Mouse (Mus musculus): ENCODE results near the gene Mettl7b. TPM values are rescaled to one million over a fixed set of nuclear protein-coding genes. Genes with fewer than 3 reads are reported as not detected.

The Mettl7b gene
- total and polyA plus RNA-seq, 3 experiments = not detected

DNA sequence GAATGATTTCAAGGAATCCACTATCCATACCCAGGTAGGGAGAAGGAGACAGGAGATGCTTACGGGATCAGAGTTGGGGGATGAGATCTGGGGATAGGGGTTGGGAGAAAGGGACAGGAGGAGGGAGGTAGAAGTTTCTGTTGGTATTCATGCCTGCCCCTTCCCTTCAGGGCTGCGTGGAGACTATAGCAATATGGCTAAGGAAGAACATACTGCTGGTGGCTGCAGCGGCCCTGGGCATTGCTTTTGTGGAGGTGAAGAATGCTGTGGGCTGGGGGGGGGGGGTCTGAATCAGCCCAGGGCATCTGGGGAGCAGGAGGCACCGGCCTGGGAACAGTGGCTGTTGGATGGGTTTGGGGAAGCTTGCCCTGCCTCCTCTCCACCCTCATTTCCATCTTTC lies 48.5 kb downstream of the Mettl7b start:
- no peak for ATAC-seq (ENCODE audit: extremely low read depth, insufficient number of reproducible peaks, low FRiP score, poor library complexity, severe bottlenecking)
- no peak for DNase-seq (ENCODE audit: low spot score)
- peaks cover 54% of the 10 kb centered on the region for H3K27me3 ChIP-seq (ENCODE audit: insufficient read depth, low read length)
- H3K4me1 ChIP-seq (ENCODE audit: insufficient read depth, low read depth, low read length) = peaks cover 6% of the 10 kb centered on the region
- H3K36me3 ChIP-seq (replicated peaks) = peaks cover 7% of the 10 kb centered on the region
- H3K9me3 ChIP-seq (replicated peaks) = no peaks in the 10 kb centered on the region
- H3K4me3 ChIP-seq (ENCODE audit: low read depth, low read length) = no peak overlapping the region
- TF ChIP-seq CTCF (IDR thresholded peaks at IDR 0.05; ENCODE audit: low read depth, low read length) = no peak
- TF ChIP-seq POLR2AphosphoS5 (IDR thresholded peaks at IDR 0.05; ENCODE audit: insufficient replicate concordance, low read depth, low read length) = no peak
- no peak for TF ChIP-seq TAL1 (conservative IDR thresholded peaks at IDR 0.05; ENCODE audit: low read depth, low read length)
- TF ChIP-seq GATA1 (IDR thresholded peaks at IDR 0.05; ENCODE audit: borderline replicate concordance, low read length) = no peak
- TF ChIP-seq GATA2 (IDR thresholded peaks at IDR 0.05; ENCODE audit: borderline replicate concordance, low read depth, low read length) = no peak

DNA sequence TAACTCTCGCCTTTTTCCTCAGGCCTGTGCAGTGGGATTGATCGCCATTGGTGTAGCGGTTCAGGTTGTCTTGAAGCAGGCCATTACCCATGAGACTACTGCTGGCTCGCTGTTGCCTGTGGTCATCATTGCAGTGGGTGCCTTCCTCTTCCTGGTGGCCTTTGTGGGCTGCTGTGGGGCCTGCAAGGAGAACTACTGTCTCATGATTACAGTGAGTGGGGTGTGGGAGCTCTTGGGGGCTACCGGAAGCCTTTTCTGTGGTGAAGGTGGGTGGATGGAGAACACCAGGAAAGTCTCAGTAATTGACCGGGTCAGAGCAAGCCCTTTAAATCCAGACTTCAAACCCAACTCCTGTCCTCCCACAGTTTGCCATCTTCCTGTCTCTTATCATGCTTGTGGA lies 49.4 kb downstream of the Mettl7b start:
- H3K36me3 ChIP-seq (replicated peaks) = no peaks in the 10 kb centered on the region
- DNase-seq (ENCODE audit: low spot score) (no peak), ATAC-seq (ENCODE audit: extremely low read depth, insufficient number of reproducible peaks, low FRiP score, poor library complexity, severe bottlenecking) (no peak)
- peaks cover 54% of the 10 kb centered on the region for H3K27me3 ChIP-seq (ENCODE audit: insufficient read depth, low read length)
- no peaks in the 10 kb centered on the region for H3K9me3 ChIP-seq (replicated peaks)
- TF ChIP-seq TAL1 (conservative IDR thresholded peaks at IDR 0.05; ENCODE audit: low read depth, low read length) = no peak
- TF ChIP-seq POLR2AphosphoS5 (IDR thresholded peaks at IDR 0.05; ENCODE audit: insufficient replicate concordance, low read depth, low read length) = no peak
- no peak for TF ChIP-seq CTCF (IDR thresholded peaks at IDR 0.05; ENCODE audit: low read depth, low read length)
- no peak for TF ChIP-seq GATA1 (IDR thresholded peaks at IDR 0.05; ENCODE audit: borderline replicate concordance, low read length)
- TF ChIP-seq GATA2 (IDR thresholded peaks at IDR 0.05; ENCODE audit: borderline replicate concordance, low read depth, low read length) = no peak
- peaks cover 6% of the 10 kb centered on the region for H3K4me1 ChIP-seq (ENCODE audit: insufficient read depth, low read depth, low read length)
- H3K4me3 ChIP-seq (ENCODE audit: low read depth, low read length) = no peak overlapping the region

DNA sequence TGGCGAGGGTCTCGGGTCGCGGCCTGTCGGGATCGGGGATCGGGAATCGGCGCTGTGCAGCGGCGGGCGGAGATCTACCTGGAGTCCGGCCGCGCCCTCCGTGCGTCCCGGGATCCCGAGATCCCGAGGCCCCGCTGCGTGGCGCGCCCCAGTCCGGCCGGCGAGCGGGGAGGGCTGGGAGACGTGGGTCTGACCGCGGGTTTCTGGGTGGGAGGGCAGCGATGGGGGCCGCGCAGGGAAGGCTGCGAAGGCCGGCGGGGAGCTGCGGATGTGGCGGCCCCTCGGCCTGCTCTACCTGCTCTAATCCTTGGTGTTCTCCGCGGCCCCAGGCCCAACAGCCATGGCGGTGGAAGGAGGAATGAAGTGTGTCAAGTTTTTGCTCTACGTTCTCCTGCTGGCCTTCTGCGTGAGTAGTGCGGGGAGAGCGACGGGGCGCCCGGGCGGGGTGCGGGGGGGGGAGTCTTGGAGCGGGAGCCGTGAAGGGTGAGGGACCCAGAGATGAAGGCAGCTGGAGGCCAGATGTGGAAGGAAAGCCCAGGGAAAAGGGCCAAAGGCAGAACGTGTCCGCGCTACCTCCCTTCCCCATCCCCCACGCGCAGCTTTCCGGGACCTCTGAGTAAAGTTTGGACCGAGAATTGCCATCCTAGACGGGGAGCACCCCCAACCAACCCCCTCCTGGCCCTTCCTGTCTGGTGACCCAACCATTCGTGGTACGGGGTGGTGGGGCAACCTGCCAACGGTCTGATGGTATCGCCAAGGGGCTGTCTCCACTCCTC lies 50.5 kb downstream of the Mettl7b start:
- Histone ChIP-seq H3K4me1 (ENCODE audit: insufficient read depth, low read depth, low read length) (peaks cover 6% of the 10 kb centered on the region), H3K4me3 (ENCODE audit: low read depth, low read length) (no peak overlapping the region), H3K27me3 (ENCODE audit: insufficient read depth, low read length) (peaks cover 64% of the 10 kb centered on the region), H3K36me3 (replicated peaks) (no peaks in the 10 kb centered on the region), H3K9me3 (replicated peaks) (no peaks in the 10 kb centered on the region)
- no peak for TF ChIP-seq CTCF (IDR thresholded peaks at IDR 0.05; ENCODE audit: low read depth, low read length)
- no peak for TF ChIP-seq GATA2 (IDR thresholded peaks at IDR 0.05; ENCODE audit: borderline replicate concordance, low read depth, low read length)
- no peak for TF ChIP-seq POLR2AphosphoS5 (IDR thresholded peaks at IDR 0.05; ENCODE audit: insufficient replicate concordance, low read depth, low read length)
- TF ChIP-seq GATA1 (IDR thresholded peaks at IDR 0.05; ENCODE audit: borderline replicate concordance, low read length) = no peak
- TF ChIP-seq TAL1 (conservative IDR thresholded peaks at IDR 0.05; ENCODE audit: low read depth, low read length) = no peak
- ATAC-seq (ENCODE audit: extremely low read depth, insufficient number of reproducible peaks, low FRiP score, poor library complexity, severe bottlenecking) = no peak
- no peak for DNase-seq (ENCODE audit: low spot score)

DNA sequence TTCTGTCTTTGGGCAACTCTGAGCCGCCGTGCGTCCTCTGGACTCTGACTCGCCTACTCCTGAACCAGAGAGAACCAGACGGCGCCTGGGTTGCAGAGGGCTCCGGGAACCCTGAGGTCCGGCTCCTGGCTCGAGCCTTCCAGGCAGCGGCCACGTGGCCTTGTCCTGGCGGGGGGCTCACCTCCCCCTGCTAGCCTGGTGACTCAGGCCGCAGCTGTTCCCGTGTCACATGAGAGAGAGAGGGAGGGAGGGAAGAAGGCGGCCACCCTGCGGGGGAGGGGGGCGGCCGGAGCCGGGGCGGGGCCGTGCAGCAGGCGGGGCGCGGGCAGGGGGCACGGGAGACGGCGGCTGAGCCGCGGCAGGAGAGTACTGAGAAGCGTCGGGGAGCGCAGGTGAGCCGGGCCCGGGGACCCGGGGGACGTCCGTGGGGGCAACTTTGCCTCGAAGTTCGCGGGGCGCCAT lies 51.2 kb downstream of the Mettl7b start:
- Histone ChIP-seq H3K36me3 (replicated peaks) (no peaks in the 10 kb centered on the region), H3K4me3 (ENCODE audit: low read depth, low read length) (no peak overlapping the region), H3K4me1 (ENCODE audit: insufficient read depth, low read depth, low read length) (peaks cover 6% of the 10 kb centered on the region), H3K9me3 (replicated peaks) (no peaks in the 10 kb centered on the region), H3K27me3 (ENCODE audit: insufficient read depth, low read length) (peaks cover 68% of the 10 kb centered on the region)
- ATAC-seq (ENCODE audit: extremely low read depth, insufficient number of reproducible peaks, low FRiP score, poor library complexity, severe bottlenecking) (no peak), DNase-seq (ENCODE audit: low spot score) (no peak)
- TF ChIP-seq POLR2AphosphoS5 (IDR thresholded peaks at IDR 0.05; ENCODE audit: insufficient replicate concordance, low read depth, low read length) (no peak), GATA1 (IDR thresholded peaks at IDR 0.05; ENCODE audit: borderline replicate concordance, low read length) (no peak), TAL1 (conservative IDR thresholded peaks at IDR 0.05; ENCODE audit: low read depth, low read length) (no peak), GATA2 (IDR thresholded peaks at IDR 0.05; ENCODE audit: borderline replicate concordance, low read depth, low read length) (no peak), CTCF (IDR thresholded peaks at IDR 0.05; ENCODE audit: low read depth, low read length) (no peak)

DNA sequence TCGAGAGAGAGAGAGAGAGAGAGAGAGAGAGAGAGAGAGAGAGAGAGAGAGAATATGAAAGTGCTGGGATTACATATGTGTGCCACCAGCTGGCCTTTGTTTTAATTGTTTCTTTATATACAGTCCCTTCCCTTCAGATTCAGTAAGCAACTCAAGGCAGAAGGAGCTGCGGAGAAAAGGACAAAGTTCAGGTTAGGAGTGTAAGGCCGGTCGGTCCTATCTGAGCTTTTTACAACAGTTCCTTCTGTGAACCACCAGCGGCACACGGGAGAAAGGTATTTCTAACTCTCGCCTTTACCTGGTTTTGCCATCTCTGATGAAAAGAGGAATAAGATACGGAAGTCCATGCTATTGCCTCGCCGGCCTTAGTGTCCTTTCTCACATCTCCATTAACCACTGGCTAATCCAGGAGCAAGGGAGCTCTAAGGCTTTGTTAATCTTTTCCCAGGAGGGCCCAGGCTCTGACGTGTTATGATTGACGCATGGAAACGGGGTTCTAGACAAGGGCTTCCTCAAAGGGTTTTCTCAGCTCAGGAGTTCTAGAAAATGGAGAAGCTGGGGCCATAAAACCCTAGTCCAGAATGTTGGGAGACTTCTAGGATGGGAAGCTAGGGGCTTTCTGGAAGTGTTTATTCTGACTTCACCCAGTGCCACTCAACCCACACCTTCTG lies 51.9 kb downstream of the Mettl7b start:
- Histone ChIP-seq H3K9me3 (replicated peaks) (no peaks in the 10 kb centered on the region), H3K4me3 (ENCODE audit: low read depth, low read length) (no peak overlapping the region), H3K36me3 (replicated peaks) (no peaks in the 10 kb centered on the region), H3K4me1 (ENCODE audit: insufficient read depth, low read depth, low read length) (peaks cover 6% of the 10 kb centered on the region), H3K27me3 (ENCODE audit: insufficient read depth, low read length) (peaks cover 73% of the 10 kb centered on the region)
- TF ChIP-seq POLR2AphosphoS5 (IDR thresholded peaks at IDR 0.05; ENCODE audit: insufficient replicate concordance, low read depth, low read length) (no peak), TAL1 (conservative IDR thresholded peaks at IDR 0.05; ENCODE audit: low read depth, low read length) (no peak), CTCF (IDR thresholded peaks at IDR 0.05; ENCODE audit: low read depth, low read length) (no peak), GATA1 (IDR thresholded peaks at IDR 0.05; ENCODE audit: borderline replicate concordance, low read length) (no peak), GATA2 (IDR thresholded peaks at IDR 0.05; ENCODE audit: borderline replicate concordance, low read depth, low read length) (no peak)
- ATAC-seq (ENCODE audit: extremely low read depth, insufficient number of reproducible peaks, low FRiP score, poor library complexity, severe bottlenecking) = no peak
- DNase-seq (ENCODE audit: low spot score) = no peak

Other genes starting within 250 kb of the Mettl7b start
Only the 20 nearest of the 24 such genes appear.
- 0.44 TPM in 1 of 2 replicates, not detected in the other for gene Mmp19, start 170.1 kb downstream of the Mettl7b start, total RNA-seq (2014; fragmentation: Nextera tagmentation)
- 0.11 and 0.12 TPM in 2 replicates for gene Mmp19, start 170.1 kb downstream of the Mettl7b start, total RNA-seq (2017)
- gene Mmp19, start 170.1 kb downstream of the Mettl7b start, polyA plus RNA-seq (2012) = 0.02 and 0.03 TPM in 2 replicates
- 20.6 and 25.5 TPM in 2 replicates for gene Dnajc14, start 156.9 kb downstream of the Mettl7b start, total RNA-seq (2014; fragmentation: Nextera tagmentation)
- 31.5 and 36.9 TPM in 2 replicates for gene Dnajc14, start 156.9 kb downstream of the Mettl7b start, total RNA-seq (2017)
- 9.6 and 12.6 TPM in 2 replicates for gene Dnajc14, start 156.9 kb downstream of the Mettl7b start, polyA plus RNA-seq (2012)
- 8.4 and 10.1 TPM in 2 replicates for gene Tmem198b, start 156.6 kb downstream of the Mettl7b start, total RNA-seq (2014; fragmentation: Nextera tagmentation)
- gene Tmem198b, start 156.6 kb downstream of the Mettl7b start, total RNA-seq (2017) = 4.1 and 4.9 TPM in 2 replicates
- 1.5 and 2.2 TPM in 2 replicates for gene Tmem198b, start 156.6 kb downstream of the Mettl7b start, polyA plus RNA-seq (2012)
- gene Sarnp, start 143.7 kb downstream of the Mettl7b start, total RNA-seq (2014; fragmentation: Nextera tagmentation) = 144 and 197 TPM in 2 replicates
- gene Sarnp, start 143.7 kb downstream of the Mettl7b start, total RNA-seq (2017) = 154 and 165 TPM in 2 replicates
- gene Sarnp, start 143.7 kb downstream of the Mettl7b start, polyA plus RNA-seq (2012) = 16.5 and 19.9 TPM in 2 replicates
- gene Ormdl2, start 139.3 kb downstream of the Mettl7b start, total RNA-seq (2014; fragmentation: Nextera tagmentation) = 29.3 and 31.9 TPM in 2 replicates
- gene Ormdl2, start 139.3 kb downstream of the Mettl7b start, total RNA-seq (2017) = 132 and 152 TPM in 2 replicates
- gene Ormdl2, start 139.3 kb downstream of the Mettl7b start, polyA plus RNA-seq (2012) = 18.0 and 21.9 TPM in 2 replicates
- gene Gdf11, start 69.3 kb downstream of the Mettl7b start, total RNA-seq (2014; fragmentation: Nextera tagmentation) = not detected in 2 replicates
- under 0.01 TPM in 1 of 2 replicates, not detected in the other for gene Gdf11, start 69.3 kb downstream of the Mettl7b start, total RNA-seq (2017)
- 0.02 TPM in 2 replicates for gene Gdf11, start 69.3 kb downstream of the Mettl7b start, polyA plus RNA-seq (2012)
- gene Cd63, start 60.0 kb downstream of the Mettl7b start, total RNA-seq (2014; fragmentation: Nextera tagmentation) = 1.7 and 3.4 TPM in 2 replicates
- gene Cd63, start 60.0 kb downstream of the Mettl7b start, total RNA-seq (2017) = 0.22 TPM in 1 of 2 replicates, not detected in the other
- 0.04 and 0.09 TPM in 2 replicates for gene Cd63, start 60.0 kb downstream of the Mettl7b start, polyA plus RNA-seq (2012)
- gene Rdh5, start 38.1 kb downstream of the Mettl7b start, total RNA-seq (2014; fragmentation: Nextera tagmentation) = 7.1 and 27.4 TPM in 2 replicates
- 2.6 and 4.4 TPM in 2 replicates for gene Rdh5, start 38.1 kb downstream of the Mettl7b start, total RNA-seq (2017)
- 0.94 and 1.2 TPM in 2 replicates for gene Rdh5, start 38.1 kb downstream of the Mettl7b start, polyA plus RNA-seq (2012)
- gene Bloc1s1, start 37.0 kb downstream of the Mettl7b start, total RNA-seq (2014; fragmentation: Nextera tagmentation) = 46.7 and 50.3 TPM in 2 replicates
- 116 and 119 TPM in 2 replicates for gene Bloc1s1, start 37.0 kb downstream of the Mettl7b start, total RNA-seq (2017)
- gene Bloc1s1, start 37.0 kb downstream of the Mettl7b start, polyA plus RNA-seq (2012) = 121 and 157 TPM in 2 replicates
- not detected in 2 replicates for gene Itga7, start 27.2 kb downstream of the Mettl7b start, total RNA-seq (2014; fragmentation: Nextera tagmentation)
- gene Itga7, start 27.2 kb downstream of the Mettl7b start, total RNA-seq (2017) = 0.33 and 0.46 TPM in 2 replicates
- 0.02 and 0.10 TPM in 2 replicates for gene Itga7, start 27.2 kb downstream of the Mettl7b start, polyA plus RNA-seq (2012)
- not detected in 2 replicates for gene Olfr9, start 28.4 kb upstream of the Mettl7b start, total RNA-seq (2014; fragmentation: Nextera tagmentation)
- gene Olfr9, start 28.4 kb upstream of the Mettl7b start, total RNA-seq (2017) = 0.11 TPM in 1 of 2 replicates, not detected in the other
- gene Olfr9, start 28.4 kb upstream of the Mettl7b start, polyA plus RNA-seq (2012) = not detected in 2 replicates
- gene Olfr763, start 49.8 kb upstream of the Mettl7b start, total RNA-seq (2014; fragmentation: Nextera tagmentation) = not detected in 2 replicates
- gene Olfr763, start 49.8 kb upstream of the Mettl7b start, total RNA-seq (2017) = 0.06 TPM in 1 of 2 replicates, not detected in the other
- gene Olfr763, start 49.8 kb upstream of the Mettl7b start, polyA plus RNA-seq (2012) = not detected in 2 replicates
- gene Olfr764-ps1, start 78.9 kb upstream of the Mettl7b start, total RNA-seq (2014; fragmentation: Nextera tagmentation) = not detected in 2 replicates
- gene Olfr764-ps1, start 78.9 kb upstream of the Mettl7b start, total RNA-seq (2017) = 0.06 and 0.11 TPM in 2 replicates
- not detected in 2 replicates for gene Olfr764-ps1, start 78.9 kb upstream of the Mettl7b start, polyA plus RNA-seq (2012)
- gene Olfr765, start 89.0 kb upstream of the Mettl7b start, total RNA-seq (2014; fragmentation: Nextera tagmentation) = not detected in 2 replicates
- 0.05 TPM in 1 of 2 replicates, not detected in the other for gene Olfr765, start 89.0 kb upstream of the Mettl7b start, total RNA-seq (2017)
- not detected in 2 replicates for gene Olfr765, start 89.0 kb upstream of the Mettl7b start, polyA plus RNA-seq (2012)
- gene Olfr766-ps1, start 108.0 kb upstream of the Mettl7b start, total RNA-seq (2014; fragmentation: Nextera tagmentation) = not detected in 2 replicates
- gene Olfr766-ps1, start 108.0 kb upstream of the Mettl7b start, total RNA-seq (2017) = 0.38 TPM in 1 of 2 replicates, not detected in the other
- not detected in 2 replicates for gene Olfr766-ps1, start 108.0 kb upstream of the Mettl7b start, polyA plus RNA-seq (2012)
- not detected in 2 replicates for gene Olfr767, start 121.9 kb upstream of the Mettl7b start, total RNA-seq (2014; fragmentation: Nextera tagmentation)
- 0.05 TPM in 1 of 2 replicates, not detected in the other for gene Olfr767, start 121.9 kb upstream of the Mettl7b start, total RNA-seq (2017)
- gene Olfr767, start 121.9 kb upstream of the Mettl7b start, polyA plus RNA-seq (2012) = not detected in 2 replicates
- not detected in 2 replicates for gene Olfr768, start 138.4 kb upstream of the Mettl7b start, total RNA-seq (2014; fragmentation: Nextera tagmentation)
- gene Olfr768, start 138.4 kb upstream of the Mettl7b start, total RNA-seq (2017) = 0.05 and 0.12 TPM in 2 replicates
- gene Olfr768, start 138.4 kb upstream of the Mettl7b start, polyA plus RNA-seq (2012) = not detected in 2 replicates
- gene Olfr769, start 156.9 kb upstream of the Mettl7b start, total RNA-seq (2014; fragmentation: Nextera tagmentation) = not detected in 2 replicates
- 0.06 TPM in 1 of 2 replicates, not detected in the other for gene Olfr769, start 156.9 kb upstream of the Mettl7b start, total RNA-seq (2017)
- not detected in 2 replicates for gene Olfr769, start 156.9 kb upstream of the Mettl7b start, polyA plus RNA-seq (2012)
- gene Olfr770, start 178.0 kb upstream of the Mettl7b start, total RNA-seq (2014; fragmentation: Nextera tagmentation) = not detected in 2 replicates
- gene Olfr770, start 178.0 kb upstream of the Mettl7b start, total RNA-seq (2017) = 0.17 TPM in 1 of 2 replicates, not detected in the other
- not detected in 2 replicates for gene Olfr770, start 178.0 kb upstream of the Mettl7b start, polyA plus RNA-seq (2012)
- not detected in 2 replicates for gene Olfr771, start 203.8 kb upstream of the Mettl7b start, total RNA-seq (2014; fragmentation: Nextera tagmentation)
- gene Olfr771, start 203.8 kb upstream of the Mettl7b start, total RNA-seq (2017) = 0.11 and 0.29 TPM in 2 replicates
- gene Olfr771, start 203.8 kb upstream of the Mettl7b start, polyA plus RNA-seq (2012) = not detected in 2 replicates